Mouse (Mus musculus): ENCODE measurements around the gene Pidd1. TPM values are rescaled to one million over a fixed set of nuclear protein-coding genes. Genes with fewer than 3 reads are reported as not detected.
"Not testable (repeated sequence)": the region's sequence is repeated elsewhere in the genome, so short reads cannot be mapped to it uniquely, and the experiment has no call there.

Gene Pidd1
- total and polyA plus RNA-seq, 3 experiments: 0.37 to 2.0 (median 0.70) TPM

DNA sequence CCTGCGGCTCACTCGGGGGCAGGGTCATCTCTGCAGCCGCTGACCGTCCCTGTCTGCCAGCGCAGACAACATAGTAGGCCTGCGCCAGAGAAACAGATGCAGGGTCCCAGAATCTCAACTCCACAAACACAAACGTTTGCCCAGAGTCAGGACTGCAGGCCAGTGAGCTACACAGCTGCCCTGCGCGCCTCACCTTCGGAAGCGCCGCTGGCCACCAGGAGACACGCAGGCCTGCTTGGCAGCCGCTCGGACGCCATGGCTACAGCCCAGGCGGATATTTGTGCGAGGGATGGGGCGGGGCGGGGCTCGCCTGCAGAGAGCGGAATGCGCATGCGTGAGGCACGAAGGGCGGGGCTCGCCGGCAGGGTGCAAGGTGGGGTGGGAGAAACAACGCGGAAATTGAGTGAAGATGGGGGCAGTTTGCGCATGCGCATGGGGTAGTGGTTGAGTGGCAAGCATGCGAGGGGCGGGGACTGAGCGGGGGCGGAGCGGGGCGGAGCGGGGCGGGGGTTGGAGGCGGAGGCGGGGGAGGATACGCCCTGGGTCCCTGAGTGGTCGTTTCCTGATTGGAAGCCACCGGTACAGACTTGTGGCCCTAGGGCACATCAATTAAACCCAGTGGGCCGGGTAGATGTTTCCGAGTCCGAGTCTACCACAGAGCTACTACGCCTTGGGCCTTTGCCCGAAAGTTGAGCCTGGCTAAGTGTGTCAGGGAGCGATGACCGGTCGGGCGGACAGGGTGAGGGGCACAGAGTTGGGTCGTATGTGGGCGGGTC is 29.8 kb downstream of the Pidd1 start, which contains the start of gene Gatd1:
Gene Gatd1 (minus strand): TSS at position 328 of the 776 bp plus-strand sequence.
- intact Hi-C loops (cut with DNase I): loop anchor here (1.0 kb wide), 1 partner anchor 18 kb away; no protein-coding TSS in a partner anchor
- WGBS: under 1% methylated on average over 56 of the region's 56 CpGs

DNA sequence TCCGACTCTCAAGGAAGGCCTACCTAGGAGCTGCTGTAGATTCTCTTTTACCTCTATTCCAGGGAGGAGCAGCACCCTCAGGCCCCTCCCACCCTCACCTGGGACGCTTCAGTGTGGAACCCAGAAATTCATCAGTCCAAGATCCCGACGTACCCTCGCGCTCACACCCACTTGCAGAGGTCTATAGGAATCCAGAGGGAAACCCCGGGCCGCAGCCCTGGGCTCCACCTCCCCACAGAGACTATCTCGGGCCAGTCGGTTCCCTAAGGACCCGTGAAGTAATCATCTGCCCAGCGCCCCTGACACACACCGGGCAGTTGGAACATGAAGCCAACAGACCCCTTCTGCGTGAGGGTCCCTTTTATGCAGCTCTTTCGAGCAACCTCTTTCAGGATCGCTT is 30.5 kb downstream of the Pidd1 start:
- TF ChIP-seq POLR2A (IDR thresholded peaks at IDR 0.05; ENCODE audit: insufficient read depth, low read depth, low read length) (no peak), EP300 (IDR thresholded peaks at IDR 0.05; ENCODE audit: insufficient read depth, low read depth, low read length) (no peak), CTCF (IDR thresholded peaks at IDR 0.05) (no peak)
- intact Hi-C loops (cut with DNase I): no loop called here
- 5% methylated on average over 16 of the region's 16 CpGs for WGBS

More for the DNA sequence above, 29.8 kb downstream of the Pidd1 start, which contains the start of gene Gatd1:
- Histone ChIP-seq H3K79me2 (replicated peaks; ENCODE audit: control insufficient read depth, insufficient read depth, low read length) (no peaks in the 10 kb centered on the region), H3K27me3 (ENCODE audit: control insufficient read depth, insufficient read depth, low read length) (no peaks in the 10 kb centered on the region), H3K4me1 (ENCODE audit: control insufficient read depth, insufficient read depth, low read length) (peaks cover 2% of the 10 kb centered on the region), H3K27ac (peak within 1 kb of the TSS; percentile 96), H3K4me3 (peak within 1 kb of the TSS; percentile 76), H3K36me3 (ENCODE audit: control insufficient read depth, insufficient read depth, low read length) (no peaks in the 10 kb centered on the region), H3K9ac (ENCODE audit: low read depth, low read length) (peak within 1 kb of the TSS; percentile 82)
- peak; percentile 98 to 99 for DNase-seq
- TF ChIP-seq EP300 (IDR thresholded peaks at IDR 0.05; ENCODE audit: insufficient read depth, low read depth, low read length) (peak; percentile 48; the same call in 1 of the 2 replicates), POLR2A (IDR thresholded peaks at IDR 0.05; ENCODE audit: insufficient read depth, low read depth, low read length) (peak; percentile 85), CTCF (IDR thresholded peaks at IDR 0.05) (peak; percentile 50)

DNA sequence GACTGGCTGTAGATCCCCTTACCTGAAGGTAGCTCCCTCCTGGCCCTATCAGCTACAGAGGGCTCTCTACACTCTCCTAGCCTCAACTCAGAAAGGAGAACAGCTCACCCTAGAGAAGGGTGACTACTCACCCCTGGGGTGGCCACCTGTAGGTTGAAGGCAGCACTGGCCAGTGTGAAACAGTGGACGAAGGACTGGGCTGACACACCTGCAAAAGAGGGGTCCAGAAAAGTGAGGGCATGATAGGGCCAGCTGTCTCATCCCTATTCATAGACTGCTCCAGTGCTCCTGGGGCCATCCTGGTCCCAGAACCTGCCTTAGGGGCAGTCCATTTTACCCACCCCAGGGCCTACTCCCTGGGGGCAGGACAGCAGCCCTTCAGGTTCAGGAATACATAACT is 32.2 kb downstream of the Pidd1 start:
- peaks cover 3% of the 10 kb centered on the region for H3K4me1 ChIP-seq (ENCODE audit: control insufficient read depth, insufficient read depth, low read length)
- 83% methylated on average over 1 of the region's 1 CpGs for WGBS
- no peak overlapping the region for H3K4me3 ChIP-seq
- intact Hi-C loops (cut with DNase I): no loop called here
- no peaks in the 10 kb centered on the region for H3K79me2 ChIP-seq (replicated peaks; ENCODE audit: control insufficient read depth, insufficient read depth, low read length)
- H3K27me3 ChIP-seq (ENCODE audit: control insufficient read depth, insufficient read depth, low read length): no peaks in the 10 kb centered on the region
- H3K9ac ChIP-seq (ENCODE audit: low read depth, low read length): no peak overlapping the region
- TF ChIP-seq EP300 (IDR thresholded peaks at IDR 0.05; ENCODE audit: insufficient read depth, low read depth, low read length) (no peak), POLR2A (IDR thresholded peaks at IDR 0.05; ENCODE audit: insufficient read depth, low read depth, low read length) (no peak), CTCF (IDR thresholded peaks at IDR 0.05) (no peak)
- no peak overlapping the region for H3K27ac ChIP-seq
- no peaks in the 10 kb centered on the region for H3K36me3 ChIP-seq (ENCODE audit: control insufficient read depth, insufficient read depth, low read length)
- no peak for DNase-seq

More for the DNA sequence above, 30.5 kb downstream of the Pidd1 start:
- Histone ChIP-seq H3K4me1 (ENCODE audit: control insufficient read depth, insufficient read depth, low read length) (peaks cover 3% of the 10 kb centered on the region), H3K27me3 (ENCODE audit: control insufficient read depth, insufficient read depth, low read length) (no peaks in the 10 kb centered on the region), H3K4me3 (peak overlapping the region; percentile 68), H3K36me3 (ENCODE audit: control insufficient read depth, insufficient read depth, low read length) (no peaks in the 10 kb centered on the region), H3K27ac (peak overlapping the region; percentile 96), H3K79me2 (replicated peaks; ENCODE audit: control insufficient read depth, insufficient read depth, low read length) (no peaks in the 10 kb centered on the region), H3K9ac (ENCODE audit: low read depth, low read length) (peak overlapping the region; percentile 82)
- DNase-seq: peak in 1 of 2 experiments; percentile 26

DNA sequence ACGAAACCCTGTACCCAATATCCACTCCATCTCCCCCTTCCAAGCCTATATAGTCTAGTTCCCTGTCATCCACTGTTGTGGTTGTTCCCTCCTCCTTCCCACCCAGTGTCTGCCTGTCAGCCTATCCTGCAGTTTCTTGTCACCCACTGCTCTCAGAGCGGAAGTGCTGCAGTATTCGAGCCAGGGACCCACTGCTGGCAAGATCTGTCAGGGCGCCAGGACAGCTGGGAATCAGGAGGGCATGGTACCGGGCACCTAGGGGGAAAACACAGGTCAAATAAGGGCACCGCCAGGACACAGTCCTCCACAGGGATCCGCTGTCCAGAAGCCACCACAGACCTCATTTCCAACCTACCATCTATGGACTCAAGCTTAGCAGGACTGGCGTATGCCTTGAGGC is 33.2 kb downstream of the Pidd1 start:
- intact Hi-C loops (cut with DNase I): no loop called here
- Histone ChIP-seq H3K27ac (no peak overlapping the region), H3K9ac (ENCODE audit: low read depth, low read length) (no peak overlapping the region), H3K4me1 (ENCODE audit: control insufficient read depth, insufficient read depth, low read length) (peaks cover 3% of the 10 kb centered on the region), H3K4me3 (no peak overlapping the region), H3K27me3 (ENCODE audit: control insufficient read depth, insufficient read depth, low read length) (no peaks in the 10 kb centered on the region), H3K79me2 (replicated peaks; ENCODE audit: control insufficient read depth, insufficient read depth, low read length) (no peaks in the 10 kb centered on the region), H3K36me3 (ENCODE audit: control insufficient read depth, insufficient read depth, low read length) (no peaks in the 10 kb centered on the region)
- no peak for DNase-seq
- TF ChIP-seq POLR2A (IDR thresholded peaks at IDR 0.05; ENCODE audit: insufficient read depth, low read depth, low read length) (no peak), CTCF (IDR thresholded peaks at IDR 0.05) (no peak), EP300 (IDR thresholded peaks at IDR 0.05; ENCODE audit: insufficient read depth, low read depth, low read length) (no peak)
- WGBS: 82% methylated on average over 8 of the region's 8 CpGs

DNA sequence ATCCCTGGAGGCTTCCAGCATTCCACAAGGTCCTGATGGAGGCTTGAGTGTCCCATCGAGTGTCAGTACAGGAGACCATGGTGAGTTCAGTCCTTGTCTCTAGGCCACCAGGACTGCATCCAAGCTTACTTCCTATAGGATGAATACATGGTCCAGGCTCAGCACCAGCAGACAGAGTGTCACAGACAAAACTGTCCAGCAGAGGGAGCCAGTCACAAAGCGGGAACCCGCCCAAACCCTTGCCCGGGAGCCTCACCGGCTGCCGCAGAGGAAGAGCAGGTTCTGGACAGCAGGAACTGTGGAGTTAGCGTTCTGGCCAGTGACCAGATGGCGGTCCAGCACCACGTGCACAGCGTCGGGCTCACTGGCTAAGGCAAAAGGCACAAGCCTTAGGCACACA is 35.0 kb downstream of the Pidd1 start:
- H3K79me2 ChIP-seq (replicated peaks; ENCODE audit: control insufficient read depth, insufficient read depth, low read length): no peaks in the 10 kb centered on the region
- no peak overlapping the region for H3K9ac ChIP-seq (ENCODE audit: low read depth, low read length)
- TF ChIP-seq CTCF (IDR thresholded peaks at IDR 0.05) (peak; percentile 99), POLR2A (IDR thresholded peaks at IDR 0.05; ENCODE audit: insufficient read depth, low read depth, low read length) (0 out of 2 replicates have a peak, but pooled peaks have one; percentile 24), EP300 (IDR thresholded peaks at IDR 0.05; ENCODE audit: insufficient read depth, low read depth, low read length) (peak; percentile 74; the same call in 1 of the 2 replicates)
- intact Hi-C loops (cut with DNase I): loop anchor here (1.0 kb wide), 2 partner anchors 28 to 116 kb away; partner anchors contain the start of gene Slc25a22
- peaks cover 3% of the 10 kb centered on the region for H3K4me1 ChIP-seq (ENCODE audit: control insufficient read depth, insufficient read depth, low read length)
- peak; percentile 85 to 87 for DNase-seq
- WGBS: 5% methylated on average over 11 of the region's 11 CpGs
- H3K27me3 ChIP-seq (ENCODE audit: control insufficient read depth, insufficient read depth, low read length): no peaks in the 10 kb centered on the region
- no peak overlapping the region for H3K4me3 ChIP-seq
- no peak overlapping the region for H3K27ac ChIP-seq
- H3K36me3 ChIP-seq (ENCODE audit: control insufficient read depth, insufficient read depth, low read length): no peaks in the 10 kb centered on the region

DNA sequence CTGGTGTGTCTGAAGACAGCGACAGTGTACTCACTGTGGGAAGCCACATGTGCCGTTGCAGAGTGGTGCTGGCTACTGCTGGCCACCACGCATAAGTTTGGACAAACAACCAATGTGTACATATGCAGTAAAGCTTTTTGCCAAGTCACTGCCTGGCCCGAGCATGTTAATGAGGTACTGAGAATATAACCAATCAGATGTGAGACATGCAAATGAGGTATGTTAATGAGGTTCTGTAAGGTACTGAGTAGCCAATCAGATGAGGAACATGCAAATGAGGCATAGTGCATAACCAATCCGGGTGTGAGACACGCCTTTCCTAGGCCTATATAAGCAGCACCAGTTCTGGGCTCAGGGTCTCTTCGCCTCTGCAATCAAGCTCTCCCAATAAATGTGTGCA is 36.2 kb downstream of the Pidd1 start:
- H3K36me3 ChIP-seq (ENCODE audit: control insufficient read depth, insufficient read depth, low read length); DNase-seq; H3K27ac ChIP-seq; H3K79me2 ChIP-seq (replicated peaks; ENCODE audit: control insufficient read depth, insufficient read depth, low read length); H3K27me3 ChIP-seq (ENCODE audit: control insufficient read depth, insufficient read depth, low read length); H3K4me3 ChIP-seq; H3K9ac ChIP-seq (ENCODE audit: low read depth, low read length); intact Hi-C loops (cut with DNase I); H3K4me1 ChIP-seq (ENCODE audit: control insufficient read depth, insufficient read depth, low read length): not testable (repeated sequence)
- WGBS: 96% methylated on average over 7 of the region's 7 CpGs

All from heart, adult 2 months (tissue).